Mouse (Mus musculus): ENCODE data around the gene March4. TPM values are rescaled to one million over a fixed set of nuclear protein-coding genes. Genes with fewer than 3 reads are reported as not detected.

The March4 gene
- polyA plus RNA-seq, 2 experiments = not detected

- no peak for DNase-seq (ENCODE audit: low read depth in 3 of 3, low spot score in 3 of 3)
- Histone ChIP-seq H3K9me3 (ENCODE audit: control insufficient read depth, low read length) (no peaks in the 10 kb centered on the region), H3K36me3 (replicated peaks; ENCODE audit: control insufficient read depth, insufficient read depth, low read depth) (no peaks in the 10 kb centered on the region), H3K4me1 (replicated peaks; ENCODE audit: control insufficient read depth in 2 of 2, insufficient read depth in 2 of 2, low read length in 1 of 2) (no peaks in the 10 kb centered on the region), H3K27me3 (ENCODE audit: control insufficient read depth, insufficient read depth, low read length) (no peaks in the 10 kb centered on the region), H3K4me2 (ENCODE audit: low read depth) (no peak overlapping the region), H3K27ac (no peak overlapping the region), H3K9ac (replicated peaks) (no peak overlapping the region), H3K4me3 (ENCODE audit: insufficient read depth in 1 of 2, low read depth in 2 of 2, low read length in 2 of 2) (no peak overlapping the region)
- no peak for ATAC-seq (ENCODE audit: insufficient read depth)
- TF ChIP-seq EP300 (IDR thresholded peaks at IDR 0.05; ENCODE audit: low read depth) = no peak
- no peak for TF ChIP-seq CTCF (IDR thresholded peaks at IDR 0.05; ENCODE audit: low read depth)
- 57% methylated on average over 5 of the region's 5 CpGs for WGBS (ENCODE audit: insufficient replicate concordance)
These were observed 126.8 kb downstream of the March4 start for GRCm38 (mm10) chr1:72409936-72410335.

GRCm38 (mm10) chr1:72406505-72407079 lies 130.1 kb downstream of the March4 start:
- H3K27ac ChIP-seq = no peak overlapping the region
- no peaks in the 10 kb centered on the region for H3K36me3 ChIP-seq (replicated peaks; ENCODE audit: control insufficient read depth, insufficient read depth, low read depth)
- no peaks in the 10 kb centered on the region for H3K27me3 ChIP-seq (ENCODE audit: control insufficient read depth, insufficient read depth, low read length)
- no peak for TF ChIP-seq CTCF (IDR thresholded peaks at IDR 0.05; ENCODE audit: low read depth)
- TF ChIP-seq EP300 (IDR thresholded peaks at IDR 0.05; ENCODE audit: low read depth) = no peak
- WGBS (ENCODE audit: insufficient replicate concordance) = 62% methylated on average over 14 of the region's 14 CpGs
- no peak for ATAC-seq (ENCODE audit: insufficient read depth)
- DNase-seq (ENCODE audit: low read depth in 3 of 3, low spot score in 3 of 3) = no peak
- no peaks in the 10 kb centered on the region for H3K4me1 ChIP-seq (replicated peaks; ENCODE audit: control insufficient read depth in 2 of 2, insufficient read depth in 2 of 2, low read length in 1 of 2)
- no peaks in the 10 kb centered on the region for H3K9me3 ChIP-seq (ENCODE audit: control insufficient read depth, low read length)
- H3K4me3 ChIP-seq (ENCODE audit: insufficient read depth in 1 of 2, low read depth in 2 of 2, low read length in 2 of 2) = no peak overlapping the region
- no peak overlapping the region for H3K9ac ChIP-seq (replicated peaks)
- no peak overlapping the region for H3K4me2 ChIP-seq (ENCODE audit: low read depth)

GRCm38 (mm10) chr1:72401331-72402069 lies 135.2 kb downstream of the March4 start:
- H3K9me3 ChIP-seq (ENCODE audit: control insufficient read depth, low read length) = no peaks in the 10 kb centered on the region
- no peak overlapping the region for H3K27ac ChIP-seq
- H3K4me3 ChIP-seq (ENCODE audit: insufficient read depth in 1 of 2, low read depth in 2 of 2, low read length in 2 of 2) = no peak overlapping the region
- 61% methylated on average over 8 of the region's 8 CpGs for WGBS (ENCODE audit: insufficient replicate concordance)
- H3K27me3 ChIP-seq (ENCODE audit: control insufficient read depth, insufficient read depth, low read length) = no peaks in the 10 kb centered on the region
- H3K9ac ChIP-seq (replicated peaks) = no peak overlapping the region
- no peak for ATAC-seq (ENCODE audit: insufficient read depth)
- DNase-seq (ENCODE audit: low read depth in 3 of 3, low spot score in 3 of 3) = no peak
- H3K4me2 ChIP-seq (ENCODE audit: low read depth) = no peak overlapping the region
- H3K4me1 ChIP-seq (replicated peaks; ENCODE audit: control insufficient read depth in 2 of 2, insufficient read depth in 2 of 2, low read length in 1 of 2) = no peaks in the 10 kb centered on the region
- H3K36me3 ChIP-seq (replicated peaks; ENCODE audit: control insufficient read depth, insufficient read depth, low read depth) = no peaks in the 10 kb centered on the region
- TF ChIP-seq EP300 (IDR thresholded peaks at IDR 0.05; ENCODE audit: low read depth) (no peak), CTCF (IDR thresholded peaks at IDR 0.05; ENCODE audit: low read depth) (no peak)

GRCm38 (mm10) chr1:72400616-72401015 lies 136.1 kb downstream of the March4 start:
- ATAC-seq (ENCODE audit: insufficient read depth) = no peak
- no peak for DNase-seq (ENCODE audit: low read depth in 3 of 3, low spot score in 3 of 3)
- no peaks in the 10 kb centered on the region for H3K4me1 ChIP-seq (replicated peaks; ENCODE audit: control insufficient read depth in 2 of 2, insufficient read depth in 2 of 2, low read length in 1 of 2)
- no peaks in the 10 kb centered on the region for H3K9me3 ChIP-seq (ENCODE audit: control insufficient read depth, low read length)
- TF ChIP-seq CTCF (IDR thresholded peaks at IDR 0.05; ENCODE audit: low read depth) (no peak), EP300 (IDR thresholded peaks at IDR 0.05; ENCODE audit: low read depth) (no peak)
- H3K9ac ChIP-seq (replicated peaks) = no peak overlapping the region
- no peak overlapping the region for H3K4me2 ChIP-seq (ENCODE audit: low read depth)
- H3K4me3 ChIP-seq (ENCODE audit: insufficient read depth in 1 of 2, low read depth in 2 of 2, low read length in 2 of 2) = no peak overlapping the region
- 66% methylated on average over 9 of the region's 9 CpGs for WGBS (ENCODE audit: insufficient replicate concordance)
- H3K36me3 ChIP-seq (replicated peaks; ENCODE audit: control insufficient read depth, insufficient read depth, low read depth) = no peaks in the 10 kb centered on the region
- H3K27ac ChIP-seq = no peak overlapping the region
- no peaks in the 10 kb centered on the region for H3K27me3 ChIP-seq (ENCODE audit: control insufficient read depth, insufficient read depth, low read length)

GRCm38 (mm10) chr1:72399720-72400401 lies 136.9 kb downstream of the March4 start:
- Histone ChIP-seq H3K4me2 (ENCODE audit: low read depth) (no peak overlapping the region), H3K4me1 (replicated peaks; ENCODE audit: control insufficient read depth in 2 of 2, insufficient read depth in 2 of 2, low read length in 1 of 2) (no peaks in the 10 kb centered on the region), H3K4me3 (ENCODE audit: insufficient read depth in 1 of 2, low read depth in 2 of 2, low read length in 2 of 2) (no peak overlapping the region), H3K36me3 (replicated peaks; ENCODE audit: control insufficient read depth, insufficient read depth, low read depth) (no peaks in the 10 kb centered on the region), H3K27ac (no peak overlapping the region), H3K27me3 (ENCODE audit: control insufficient read depth, insufficient read depth, low read length) (no peaks in the 10 kb centered on the region), H3K9me3 (ENCODE audit: control insufficient read depth, low read length) (no peaks in the 10 kb centered on the region), H3K9ac (replicated peaks) (no peak overlapping the region)
- DNase-seq (ENCODE audit: low read depth in 3 of 3, low spot score in 3 of 3) (no peak), ATAC-seq (ENCODE audit: insufficient read depth) (no peak)
- TF ChIP-seq CTCF (IDR thresholded peaks at IDR 0.05; ENCODE audit: low read depth) (no peak), EP300 (IDR thresholded peaks at IDR 0.05; ENCODE audit: low read depth) (no peak)
- 65% methylated on average over 8 of the region's 8 CpGs for WGBS (ENCODE audit: insufficient replicate concordance)
